Mouse (Mus musculus): ENCODE measurements around the gene S1pr1.

Gene S1pr1

DNA sequence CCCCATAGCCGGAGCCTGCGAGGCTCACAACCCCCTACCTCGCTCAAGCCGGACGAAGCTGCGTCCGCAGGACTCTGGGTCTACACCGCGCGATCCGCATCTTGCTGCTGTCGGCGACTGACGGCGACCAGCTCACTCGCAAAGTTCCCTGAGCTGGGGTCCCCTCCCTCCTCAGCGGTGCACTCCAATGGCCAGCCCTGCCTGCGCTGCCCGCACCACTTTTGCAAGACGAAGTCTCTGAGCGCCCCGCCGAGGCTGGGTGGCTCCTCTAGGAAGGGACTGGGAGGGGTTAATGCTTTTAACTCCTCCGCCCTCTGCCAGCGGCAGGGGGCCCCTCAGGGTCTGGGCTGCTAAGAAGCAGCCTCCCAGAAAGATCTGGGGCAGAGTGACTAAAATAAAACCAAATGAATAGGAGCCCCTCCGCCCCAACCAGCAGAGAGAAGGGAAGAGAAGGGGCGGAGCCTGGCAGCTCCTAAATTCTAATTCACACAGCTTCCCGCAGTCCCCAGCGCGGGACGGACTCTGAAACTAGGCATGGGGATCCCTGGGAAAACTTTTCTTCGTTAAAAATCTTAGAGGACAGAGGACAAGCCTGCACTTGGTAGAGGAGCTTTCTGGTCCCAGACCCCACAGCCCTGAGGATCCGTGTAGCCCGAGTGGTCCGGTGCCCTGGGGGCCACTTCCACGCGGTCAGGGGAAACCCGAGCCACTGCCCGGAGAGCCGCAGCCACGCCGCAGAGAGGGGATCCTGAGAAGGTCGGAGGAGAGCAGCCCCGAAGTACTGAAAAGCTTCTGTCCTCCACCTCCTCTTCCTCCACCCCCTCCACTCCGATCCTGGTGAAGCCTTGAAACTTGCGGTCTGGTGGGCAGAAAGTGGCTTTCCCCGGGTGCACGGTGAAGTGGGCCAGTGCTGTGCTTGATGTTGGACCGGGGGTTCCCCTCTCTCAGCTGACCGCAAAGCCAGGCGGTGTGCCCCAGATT is at the start of gene S1pr1:
S1pr1 (minus strand) TSS at position 402 of the 981 bp plus-strand sequence.
- DNase-seq (ENCODE audit: low spot score), result peak; percentile 69

DNA sequence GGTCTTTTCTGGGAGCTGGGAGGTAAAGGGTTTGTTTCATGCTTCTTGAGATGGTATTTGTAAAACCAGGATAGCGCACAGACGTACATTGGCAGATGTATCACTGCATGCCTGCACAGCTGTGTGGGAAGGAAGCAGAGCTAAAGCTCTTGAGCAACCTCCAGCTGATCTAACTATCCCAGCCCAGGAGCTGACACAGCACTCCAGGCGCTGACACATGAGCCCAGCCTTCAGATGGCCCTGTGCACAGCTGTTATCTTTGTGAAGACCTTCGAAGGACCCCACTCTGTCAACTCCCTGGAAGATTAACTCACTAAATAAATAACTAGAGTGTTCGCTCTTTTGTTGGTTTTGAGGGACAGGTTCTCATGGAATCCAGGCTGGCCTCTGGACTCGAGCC is 48.4 kb upstream of the S1pr1 start:
- no peak for DNase-seq (ENCODE audit: low spot score)

DNA sequence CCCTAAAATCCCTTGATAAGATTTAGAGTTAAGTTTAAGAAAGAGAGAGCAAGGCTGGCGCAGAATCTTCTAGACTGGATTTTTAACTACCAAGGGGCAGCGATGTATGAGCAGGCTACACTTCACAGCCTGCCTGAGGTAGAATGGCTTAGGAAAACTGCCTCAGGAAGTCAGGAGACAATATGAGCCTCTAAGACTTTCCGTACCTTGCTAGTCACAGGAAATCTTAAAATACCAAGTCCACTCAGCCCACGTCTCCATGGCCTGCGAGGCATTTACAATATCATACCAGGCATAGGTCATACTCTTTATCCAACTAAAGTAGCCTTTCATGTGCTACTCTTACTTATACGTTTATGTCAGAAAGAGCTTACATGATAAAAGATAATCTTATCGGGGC is 48.0 kb upstream of the S1pr1 start:
- DNase-seq (ENCODE audit: low spot score), result no peak

DNA sequence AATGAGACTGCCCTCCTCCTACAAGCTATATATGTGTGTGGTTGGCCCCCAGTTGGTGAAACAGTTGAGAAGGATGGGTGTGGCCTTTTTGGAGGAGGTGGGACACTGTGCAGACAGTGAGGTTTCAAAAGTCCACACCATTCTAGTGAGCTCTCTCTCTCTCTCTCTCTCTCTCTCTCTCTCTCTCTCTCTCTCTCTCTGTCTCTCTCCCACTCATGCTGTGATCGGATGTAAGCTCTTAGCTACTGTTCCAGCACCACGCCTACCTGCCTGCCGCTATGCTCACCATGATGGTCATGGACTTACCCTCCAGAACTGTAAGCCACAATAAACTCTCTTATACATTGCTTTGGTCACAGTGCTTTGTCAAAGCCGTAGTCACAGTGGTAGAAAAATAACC is 44.8 kb upstream of the S1pr1 start:
- no peak for DNase-seq (ENCODE audit: low spot score)

DNA sequence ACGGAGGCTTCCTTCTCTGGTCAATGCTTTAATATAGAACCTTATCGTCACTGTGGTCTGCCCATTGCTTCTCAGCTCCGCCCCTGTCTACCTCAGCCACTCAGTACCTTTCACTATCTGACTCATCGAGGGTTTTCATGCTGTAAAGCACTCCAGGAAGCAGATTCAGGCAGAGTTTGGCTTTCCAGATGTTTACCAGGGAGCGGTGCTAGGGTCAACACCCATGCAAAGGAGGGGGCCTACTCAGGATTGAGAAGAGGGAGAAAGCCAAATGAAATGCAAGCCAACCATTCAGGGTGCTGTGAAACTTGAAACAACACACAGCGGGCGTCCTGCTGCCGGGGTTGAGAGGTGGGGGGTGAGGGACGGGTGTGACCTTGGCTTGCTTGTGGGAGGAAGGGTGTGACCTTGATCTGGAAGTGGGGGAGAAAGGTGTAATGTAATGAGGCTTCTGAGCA is 43.6 kb upstream of the S1pr1 start:
- peak; percentile 42 for DNase-seq (ENCODE audit: low spot score)

DNA sequence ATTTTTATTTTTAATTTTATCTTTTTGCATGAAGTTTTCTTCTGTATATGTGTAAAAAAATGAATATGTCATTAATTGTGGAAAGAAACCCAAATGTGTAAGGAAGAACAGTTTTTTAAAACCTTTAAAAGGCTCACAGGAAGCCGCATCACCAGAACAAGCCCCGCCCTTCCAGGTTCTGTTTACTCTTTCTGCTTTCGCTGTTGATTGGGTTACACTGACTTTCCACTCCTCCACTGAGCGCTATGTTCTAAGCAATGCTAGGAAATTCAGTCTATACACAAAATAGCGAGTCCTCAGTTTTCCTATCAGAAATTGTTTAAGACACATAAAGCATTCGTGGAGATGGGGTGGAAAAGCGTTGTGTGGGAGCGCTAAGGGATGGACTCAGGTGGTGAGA is 39.6 kb upstream of the S1pr1 start:
- no peak for DNase-seq (ENCODE audit: low spot score)

DNA sequence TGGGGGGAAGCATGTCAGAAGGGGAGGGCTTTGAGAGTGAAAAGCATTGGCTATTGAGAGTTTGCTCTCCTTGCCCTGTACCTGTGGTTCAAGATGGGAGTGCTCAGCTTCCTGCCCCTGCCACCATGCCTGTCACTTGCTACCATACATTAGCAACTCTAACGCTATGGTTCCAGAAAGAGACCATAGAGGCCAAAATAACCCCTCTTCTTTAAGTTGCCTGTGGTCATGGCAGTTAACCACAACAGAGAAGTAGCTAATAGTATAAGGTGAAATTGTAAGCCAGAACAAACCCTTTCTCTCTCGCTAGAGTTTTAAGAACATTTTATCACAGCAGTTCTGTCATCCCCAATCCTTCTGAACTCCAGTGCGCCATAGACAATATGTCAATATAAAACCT is 35.5 kb upstream of the S1pr1 start:
- no peak for DNase-seq (ENCODE audit: low spot score)

DNA sequence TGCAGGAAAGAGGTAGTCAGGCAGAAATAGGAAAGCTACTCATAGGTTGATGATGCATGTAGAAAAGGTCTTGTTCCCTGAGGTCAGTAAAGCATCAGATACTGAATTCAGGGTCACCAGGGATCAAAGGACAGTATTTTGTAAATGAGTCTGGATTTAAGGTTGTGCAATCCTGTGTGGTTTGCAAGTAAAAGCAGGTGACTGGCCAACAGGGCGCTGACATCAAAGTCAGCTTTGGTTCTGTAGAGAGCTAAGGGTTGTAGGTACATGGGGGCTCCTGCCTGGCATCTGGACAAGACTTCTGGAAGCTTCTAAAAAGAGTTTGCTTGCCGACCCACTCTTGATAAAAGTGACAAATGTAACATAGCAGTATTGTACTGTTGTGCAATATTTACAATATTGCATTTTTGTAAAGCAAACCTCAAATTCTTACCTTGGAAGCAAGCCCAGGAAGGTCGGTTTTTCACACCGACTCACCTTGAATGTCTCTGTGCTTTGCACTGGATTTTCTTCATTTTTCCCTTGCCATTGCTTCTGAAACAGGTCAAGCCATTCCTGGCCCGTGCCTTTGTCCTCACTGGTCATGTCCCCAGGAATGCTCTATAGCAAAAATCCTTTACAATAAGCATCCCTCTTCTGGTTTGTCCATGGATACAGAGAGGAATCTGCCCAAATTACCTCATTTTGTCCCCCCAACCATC is 33.6 kb upstream of the S1pr1 start:
- DNase-seq (ENCODE audit: low spot score), result no peak

DNA sequence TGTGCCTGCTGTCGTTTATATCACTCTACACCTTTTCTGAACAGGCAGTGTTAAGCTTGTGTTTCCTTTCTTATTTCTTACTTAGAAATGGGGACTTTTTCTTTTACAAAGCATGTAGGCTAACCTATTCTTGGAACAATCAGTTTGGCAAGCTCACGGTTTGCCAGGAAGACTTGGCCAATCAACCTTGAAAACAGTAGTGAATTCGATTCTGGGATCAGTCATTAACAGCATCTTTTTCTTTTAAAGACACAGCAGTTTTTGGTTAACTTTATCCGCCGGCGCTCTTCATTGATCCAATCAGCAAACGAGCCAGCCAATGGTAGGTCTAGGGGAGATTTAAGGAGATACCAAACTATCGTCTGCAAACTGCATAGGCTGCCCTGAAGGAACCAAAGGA is 31.6 kb upstream of the S1pr1 start:
- DNase-seq (ENCODE audit: low spot score), result no peak

DNA sequence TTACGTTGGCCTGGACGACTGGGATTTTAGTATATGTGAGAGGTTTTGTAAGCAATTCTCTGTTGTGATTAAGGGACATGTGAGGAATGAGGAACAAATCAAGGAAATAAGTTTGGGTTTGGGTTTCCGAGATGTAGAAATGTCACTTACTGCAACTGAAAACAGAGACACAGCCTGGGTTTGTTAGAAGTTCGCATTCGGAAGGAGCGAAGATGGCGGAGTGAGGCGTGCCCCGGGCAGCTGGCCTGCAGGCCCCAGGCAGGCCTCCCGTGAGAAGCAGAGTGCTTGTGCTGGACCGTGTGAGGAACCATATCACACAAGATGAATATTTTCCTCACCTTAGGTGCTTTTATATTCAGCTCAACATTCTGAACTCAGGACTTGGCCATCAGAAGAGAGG is 30.2 kb upstream of the S1pr1 start:
- DNase-seq (ENCODE audit: low spot score), result no peak

DNA sequence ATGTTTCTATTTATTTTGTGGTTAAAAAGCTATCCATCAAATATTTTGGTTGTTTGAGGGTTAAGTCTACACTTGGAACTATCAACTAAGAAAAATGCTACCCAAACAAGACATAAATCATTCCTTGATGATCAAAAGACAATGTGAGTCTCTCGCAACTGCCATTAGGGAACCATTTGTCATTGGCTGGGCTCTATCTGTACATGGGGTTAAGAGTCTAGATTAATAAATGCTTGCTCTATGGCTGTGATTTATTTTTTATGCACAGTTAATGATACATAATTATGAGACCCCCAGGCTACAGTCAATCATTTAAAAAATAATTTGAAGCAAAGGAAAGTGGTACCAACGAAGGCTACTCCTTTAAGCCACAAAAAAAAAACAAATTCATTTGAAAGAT is 23.7 kb upstream of the S1pr1 start:
- DNase-seq (ENCODE audit: low spot score), result no peak

DNA sequence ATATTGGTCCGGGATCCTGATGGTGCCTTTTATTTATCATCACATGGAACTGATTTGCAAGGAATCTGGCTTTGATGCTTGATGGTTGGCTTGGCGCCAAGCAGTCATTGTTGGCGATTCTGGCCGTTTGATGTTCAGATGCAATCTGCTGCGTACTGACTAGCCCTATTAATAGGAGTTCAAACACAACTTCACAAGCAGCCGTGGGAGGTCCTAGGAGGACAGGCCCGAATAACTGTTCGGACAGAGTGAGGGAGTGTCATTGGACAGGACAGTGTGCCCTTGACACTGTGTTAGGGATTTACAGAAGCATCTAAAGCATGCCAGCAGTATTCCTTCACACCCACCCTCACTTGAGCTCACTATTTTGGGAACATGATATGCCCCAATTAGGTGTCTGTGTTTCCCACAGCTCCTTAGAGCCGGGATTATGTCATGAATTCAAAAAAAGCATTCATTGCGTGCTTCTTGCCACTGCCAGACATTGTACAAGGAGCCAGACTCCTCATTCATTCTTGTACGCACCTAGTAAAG is 23.0 kb upstream of the S1pr1 start:
- DNase-seq (ENCODE audit: low spot score), result peak; percentile 55

DNA sequence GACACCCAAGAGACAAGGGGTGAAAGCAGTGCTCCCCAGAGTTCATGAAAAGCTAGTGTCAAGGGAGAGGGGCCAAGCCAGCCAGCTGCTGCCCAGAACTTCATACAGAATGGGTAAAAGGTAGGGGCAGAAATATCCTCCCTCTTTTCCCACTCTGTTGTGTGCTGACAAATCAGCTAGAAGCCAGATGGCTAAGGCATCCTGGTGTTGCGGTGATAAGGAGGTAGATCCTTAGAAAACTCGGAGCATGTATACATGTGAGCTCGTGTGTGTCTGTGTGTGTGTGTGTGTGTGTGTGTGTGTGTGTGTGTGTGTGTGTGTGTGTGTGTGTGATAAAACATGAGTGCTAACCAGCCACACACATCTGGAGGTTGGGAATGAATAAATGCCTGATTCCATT is 20.7 kb upstream of the S1pr1 start:
- no peak for DNase-seq (ENCODE audit: low spot score)

DNA sequence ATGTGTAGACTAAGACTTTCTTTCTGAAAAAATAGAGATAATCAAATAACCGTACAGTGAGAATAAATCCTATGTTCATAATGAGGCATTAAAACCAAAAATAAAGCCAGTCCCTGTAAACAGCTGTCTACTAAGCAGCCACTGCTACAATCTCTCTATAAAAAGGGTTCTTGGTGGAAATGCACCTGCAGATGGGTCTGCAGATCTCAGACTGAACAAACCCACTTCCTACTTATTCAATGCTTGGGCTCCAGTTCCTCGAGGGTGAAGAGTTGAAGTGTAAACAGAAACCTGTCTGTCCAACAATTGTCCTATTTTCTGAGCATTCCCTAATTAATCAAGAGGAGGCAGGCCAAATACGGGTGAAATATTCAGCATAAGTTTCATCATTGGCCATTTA is 20.0 kb upstream of the S1pr1 start:
- no peak for DNase-seq (ENCODE audit: low spot score)

DNA sequence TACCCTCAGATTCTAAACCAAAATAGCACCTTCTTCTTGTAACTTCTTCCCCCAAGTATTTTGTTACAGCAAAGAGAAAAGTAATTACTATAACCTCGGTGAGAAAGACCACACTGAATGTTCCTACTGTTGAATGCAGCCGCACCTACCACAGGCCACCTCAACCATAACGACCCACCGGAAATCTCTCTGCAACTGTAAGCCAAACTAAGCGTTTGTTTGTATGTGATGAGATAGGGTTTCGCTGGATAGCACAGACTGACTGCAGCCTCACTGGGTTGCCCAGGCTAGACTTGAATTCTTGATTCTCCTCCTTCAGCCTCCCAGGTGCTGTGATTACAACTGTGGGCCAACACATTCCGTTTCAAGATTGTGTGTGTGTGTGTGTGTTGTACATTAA is 15.5 kb upstream of the S1pr1 start:
- no peak for DNase-seq (ENCODE audit: low spot score)

DNA sequence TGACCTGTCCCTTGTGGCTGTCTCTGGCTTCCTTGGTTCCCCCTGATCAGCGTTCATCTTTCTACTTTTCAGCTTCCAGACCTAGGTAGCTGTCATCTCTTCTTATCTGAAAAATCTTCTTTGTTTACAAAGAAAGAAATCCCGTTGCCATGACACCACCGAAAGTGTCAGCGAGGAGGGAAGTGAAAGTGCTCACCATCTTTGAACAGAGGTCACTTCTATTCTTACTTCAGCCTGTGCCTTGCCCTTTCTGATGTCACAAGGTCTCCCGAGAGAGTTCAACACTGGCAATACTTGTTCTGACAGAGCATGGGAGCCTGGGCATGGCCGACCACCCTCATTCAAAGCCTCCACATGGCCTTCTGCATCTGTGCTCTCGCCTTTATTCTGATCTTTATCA is 14.3 kb upstream of the S1pr1 start:
- no peak for DNase-seq (ENCODE audit: low spot score)

DNA sequence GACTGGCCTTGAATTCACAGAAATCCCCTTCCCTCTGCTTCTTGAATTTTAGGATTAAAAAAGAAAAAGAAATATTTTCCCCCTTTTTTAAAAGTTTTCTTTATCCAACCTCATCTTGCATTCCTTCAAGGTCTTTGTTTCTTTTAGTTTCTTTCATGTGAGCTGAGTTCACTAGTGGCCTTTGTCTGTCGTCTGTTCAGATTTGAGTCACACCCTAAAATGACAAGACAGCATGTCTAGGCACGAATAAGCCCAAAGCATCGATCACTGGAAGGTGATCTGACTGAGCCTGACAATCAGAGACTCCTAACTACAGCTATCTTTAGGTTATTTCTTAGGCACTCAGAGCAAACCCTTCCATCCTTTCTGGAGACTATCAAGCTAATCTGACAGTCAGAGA is 13.3 kb upstream of the S1pr1 start:
- no peak for DNase-seq (ENCODE audit: low spot score)

DNA sequence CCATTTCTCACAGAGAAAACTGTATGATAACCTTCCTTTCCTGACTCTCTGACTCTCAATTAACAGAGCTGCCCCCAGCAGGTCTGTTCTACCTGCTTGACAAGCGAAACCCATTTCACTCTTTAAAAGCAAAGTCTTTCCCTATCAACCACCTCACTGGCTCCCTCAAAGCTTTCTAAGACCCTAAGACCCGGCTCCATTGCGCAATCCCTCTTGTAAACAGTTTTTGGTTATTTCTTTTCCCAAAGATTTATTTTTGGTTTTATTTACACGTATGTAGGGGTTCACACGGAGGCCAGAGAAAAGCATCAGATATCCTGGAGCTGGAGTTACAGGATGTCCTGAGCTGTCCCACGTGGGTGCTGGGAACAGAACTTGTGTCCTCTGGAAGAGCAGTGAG is 4.0 kb upstream of the S1pr1 start:
- DNase-seq (ENCODE audit: low spot score), result no peak

DNA sequence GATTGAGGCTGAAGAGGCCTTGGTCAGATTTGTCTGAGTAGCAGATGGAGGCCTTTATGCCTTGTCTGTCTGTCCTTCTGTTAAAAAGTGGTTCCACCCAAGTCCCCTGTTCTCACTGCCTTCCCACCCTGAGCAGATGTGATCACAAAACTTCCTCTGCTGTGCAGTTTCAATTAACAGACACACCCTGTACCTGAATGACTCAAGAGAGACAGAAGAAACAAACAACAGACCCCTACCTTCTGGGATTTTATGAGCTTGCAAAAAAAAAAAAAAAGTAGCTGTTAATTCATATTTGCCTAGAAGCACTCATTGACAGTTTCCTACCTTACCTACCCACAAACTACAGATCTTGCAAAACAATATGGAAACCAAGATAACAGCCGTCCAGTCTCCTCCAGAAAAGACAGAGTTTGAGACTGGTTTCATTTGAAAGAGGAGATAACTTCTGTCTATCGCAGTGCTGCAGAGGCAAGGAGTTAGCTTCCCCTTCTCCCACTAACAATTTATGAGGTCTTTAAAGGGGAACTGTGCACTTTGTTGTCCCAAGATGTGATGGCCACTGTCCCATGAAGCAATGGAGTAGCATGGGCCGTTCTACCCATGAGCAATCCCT is 1.1 kb upstream of the S1pr1 start:
- DNase-seq (ENCODE audit: low spot score), result no peak

DNA sequence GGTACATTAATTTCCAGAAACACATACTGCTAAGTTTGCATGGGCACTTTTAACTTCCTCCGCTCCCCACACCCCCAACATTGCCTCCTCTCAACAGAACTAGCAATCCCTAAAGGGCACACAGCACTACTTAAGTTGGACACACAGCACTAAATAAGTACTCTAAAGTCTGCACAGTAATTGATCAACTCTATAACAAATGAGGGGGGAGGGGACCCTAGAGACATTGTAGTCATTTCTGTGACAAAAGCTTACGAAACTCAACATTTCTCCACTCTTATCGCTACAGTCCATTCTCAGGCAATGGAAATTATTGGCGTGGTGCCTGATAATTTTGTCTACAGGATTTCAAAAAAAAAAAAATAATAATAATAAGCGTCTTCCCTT is 830 bp downstream of the S1pr1 start:
- DNase-seq (ENCODE audit: low spot score), result no peak

DNA sequence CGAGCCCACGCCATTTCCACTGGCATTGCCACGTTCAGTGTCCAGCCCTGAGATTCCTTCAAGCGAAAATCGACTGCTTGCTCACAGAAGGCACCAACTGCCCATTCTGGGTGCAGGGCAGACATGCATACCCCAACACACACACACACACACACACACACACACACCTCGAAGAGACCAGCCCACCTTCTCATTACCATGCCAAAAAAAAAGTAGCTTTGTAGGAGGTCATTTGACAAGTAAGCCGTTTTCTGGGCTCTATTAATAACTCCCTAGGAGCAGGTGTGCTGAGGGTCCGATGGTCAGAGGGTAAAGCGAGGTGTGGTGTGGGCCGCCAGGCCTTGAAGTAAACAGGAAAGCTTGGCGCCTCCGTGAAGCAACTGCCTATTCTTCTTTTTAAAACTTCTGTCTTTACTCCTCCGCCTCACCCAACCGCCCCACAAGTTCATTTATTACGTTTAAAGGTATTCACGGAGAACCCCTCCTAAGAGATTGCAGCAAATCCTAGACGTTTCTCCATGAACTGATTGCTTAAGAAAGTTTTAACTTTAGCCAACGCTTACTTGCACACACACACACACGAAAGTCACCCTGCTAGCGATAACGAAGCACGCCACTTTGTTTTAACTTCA is 1.3 kb downstream of the S1pr1 start:
- no peak for DNase-seq (ENCODE audit: low spot score)

DNA sequence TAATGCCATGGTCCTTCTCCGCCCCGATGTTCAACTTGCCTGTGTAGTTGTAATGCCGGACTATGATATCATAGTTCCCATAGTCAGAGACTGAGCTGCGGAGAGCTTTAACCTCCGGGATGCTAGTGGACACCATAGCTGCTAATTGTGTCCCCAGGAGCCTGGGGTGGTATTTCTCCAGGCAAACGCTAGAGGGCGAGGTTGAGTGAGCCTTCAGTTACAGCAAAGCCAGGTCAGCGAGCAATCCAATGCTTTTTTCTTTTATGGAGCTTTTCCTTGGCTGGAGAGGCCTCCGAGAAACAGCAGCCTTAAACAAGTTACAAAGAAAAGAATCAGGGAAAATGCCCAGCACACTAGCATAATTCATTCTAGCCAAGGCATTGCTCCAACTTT is 2.1 kb downstream of the S1pr1 start:
- DNase-seq (ENCODE audit: low spot score), result peak; percentile 83

Data from testis, postnatal 10 days (tissue).